Mouse (Mus musculus): ENCODE results near the gene Aox4.
A peak's percentile ranks its signal among the peaks of the same experiment; 100 is the strongest.

Aox4 gene

DNA sequence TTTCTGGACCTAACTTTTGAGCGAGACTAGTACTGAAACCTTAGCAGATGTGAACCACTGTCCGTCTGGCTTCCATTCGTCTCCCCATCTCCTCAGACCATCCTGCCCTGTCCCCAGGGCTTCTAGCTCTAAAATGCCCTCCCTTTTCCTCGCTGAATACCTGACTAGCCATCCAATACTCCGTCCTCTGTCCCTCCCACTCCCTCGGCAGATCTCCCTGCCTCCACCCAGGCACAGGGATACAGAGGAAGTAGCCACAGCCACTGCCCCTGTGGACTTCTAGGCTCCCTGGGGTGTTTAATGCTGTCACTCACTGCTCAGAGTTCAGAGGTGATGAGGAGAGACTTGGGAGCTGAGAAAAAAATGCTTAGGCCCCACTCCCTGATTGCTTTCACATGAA, 91.8 kb downstream of the Aox4 start:
- no peak for DNase-seq (ENCODE audit: low spot score)

DNA sequence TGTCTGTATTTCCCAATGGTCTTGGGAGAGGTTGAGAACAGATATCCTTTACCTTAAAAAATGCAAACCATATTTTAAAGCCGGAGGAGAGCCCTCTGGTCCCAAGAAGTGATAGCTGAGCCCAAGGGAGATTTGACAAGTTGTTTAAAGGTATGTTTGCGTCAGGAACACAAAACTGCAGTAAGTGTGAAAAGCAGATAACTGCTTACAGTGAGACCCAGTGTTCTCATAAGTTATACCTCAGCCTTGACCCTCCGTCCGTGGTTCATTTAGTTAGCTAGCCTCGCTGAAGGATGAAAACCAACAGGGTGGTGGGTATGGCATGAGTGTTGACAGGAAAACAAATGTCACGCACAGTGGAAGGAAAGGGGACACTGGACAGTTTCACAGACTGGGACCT, 92.8 kb downstream of the Aox4 start:
- DNase-seq (ENCODE audit: low spot score), result no peak

DNA sequence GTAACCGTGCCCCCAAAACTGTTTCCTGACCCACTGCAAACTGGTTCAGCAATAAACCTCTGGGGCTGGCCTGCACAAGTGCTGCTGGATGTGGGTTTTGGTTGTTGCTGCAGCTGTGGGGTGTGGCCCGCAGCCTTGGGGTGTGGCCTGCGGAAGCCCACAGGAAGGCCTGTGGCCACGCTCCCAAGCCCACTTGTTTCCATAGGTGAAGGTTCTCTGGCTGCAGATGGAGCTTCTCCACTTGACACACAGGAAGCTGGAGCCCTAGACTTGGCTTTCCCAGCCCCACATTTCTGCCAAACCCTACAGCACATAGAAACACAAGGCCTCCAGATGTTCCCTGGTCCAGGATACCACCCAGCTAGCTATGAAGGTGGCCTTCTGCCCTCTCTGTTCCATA, 93.5 kb downstream of the Aox4 start:
- peak; percentile 29 for DNase-seq (ENCODE audit: low spot score)

DNA sequence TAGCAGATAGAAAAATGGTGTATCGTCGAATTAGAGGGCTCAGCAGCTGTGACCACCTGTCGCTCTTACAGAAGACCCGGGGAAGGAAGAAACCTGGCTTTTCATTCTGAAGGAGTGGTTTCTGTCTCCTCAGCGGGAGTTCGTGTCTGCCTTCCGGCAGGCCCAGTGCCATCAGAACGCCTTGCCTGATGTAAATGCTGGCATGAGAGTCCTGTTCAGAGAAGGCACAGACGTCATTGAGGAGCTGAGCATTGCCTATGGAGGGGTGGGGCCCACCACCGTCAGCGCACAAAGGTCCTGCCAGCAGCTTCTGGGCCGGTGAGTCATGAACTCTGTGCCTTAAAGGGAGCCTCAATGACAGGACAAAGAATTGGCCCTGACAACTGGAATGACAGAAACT, 94.1 kb downstream of the Aox4 start:
- no peak for DNase-seq (ENCODE audit: low spot score)

DNA sequence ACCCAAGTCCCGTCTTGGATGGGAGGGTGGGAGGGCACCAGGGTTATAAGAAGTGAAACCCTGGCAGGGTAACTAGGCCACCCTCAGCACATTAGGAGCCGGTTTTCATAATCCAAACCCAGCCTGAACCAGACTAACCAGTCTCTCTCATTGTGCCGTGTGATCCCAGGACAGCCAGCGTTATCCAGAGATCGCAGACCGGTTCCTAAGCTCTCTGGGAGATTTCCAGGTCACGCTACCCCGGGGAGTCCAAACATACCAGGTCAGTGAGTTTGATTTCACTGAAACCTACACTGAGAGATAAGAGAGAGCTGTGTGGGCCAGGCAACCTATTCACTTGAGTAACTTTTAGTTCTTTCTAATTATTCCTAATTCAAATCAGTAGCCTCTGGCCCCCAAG, 97.0 kb downstream of the Aox4 start:
- DNase-seq (ENCODE audit: low spot score), result no peak

DNA sequence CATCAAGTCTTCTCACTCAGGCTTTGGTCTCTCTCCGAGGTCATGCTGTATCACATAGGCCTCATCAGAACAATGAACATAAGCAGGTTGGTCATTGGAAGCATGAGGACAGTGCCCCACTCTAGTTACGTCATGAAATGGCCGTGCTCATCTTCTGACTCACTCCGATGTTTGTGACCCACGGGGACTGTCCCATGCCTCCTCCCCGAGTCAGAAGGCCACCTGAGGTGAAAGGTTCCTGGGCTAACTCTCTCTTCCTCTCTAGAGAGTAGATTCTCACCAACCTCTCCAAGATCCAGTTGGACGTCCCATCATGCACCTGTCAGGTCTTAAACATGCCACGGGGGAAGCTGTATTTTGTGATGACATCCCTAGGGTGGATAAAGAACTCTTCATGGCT, 98.4 kb downstream of the Aox4 start:
- DNase-seq (ENCODE audit: low spot score), result no peak

DNA sequence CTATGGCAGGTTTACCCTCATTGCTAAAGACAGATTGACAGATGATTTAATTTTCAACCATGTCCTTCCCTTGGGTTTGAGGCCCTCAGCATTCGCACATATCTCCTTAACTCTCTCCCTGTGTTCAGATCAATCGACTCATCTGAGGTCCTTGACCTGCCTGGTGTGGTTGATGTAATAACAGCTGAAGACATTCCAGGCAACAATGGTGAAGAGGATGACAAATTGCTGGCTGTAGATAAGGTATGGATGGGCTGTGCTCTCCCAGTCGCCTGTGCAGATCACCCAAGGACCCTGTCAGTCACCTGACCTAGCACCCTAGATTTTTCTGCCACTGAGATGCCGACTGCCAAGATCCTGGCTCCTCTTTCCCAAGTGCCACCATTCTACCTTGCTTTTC, 99.7 kb downstream of the Aox4 start:
- DNase-seq (ENCODE audit: low spot score), result no peak

DNA sequence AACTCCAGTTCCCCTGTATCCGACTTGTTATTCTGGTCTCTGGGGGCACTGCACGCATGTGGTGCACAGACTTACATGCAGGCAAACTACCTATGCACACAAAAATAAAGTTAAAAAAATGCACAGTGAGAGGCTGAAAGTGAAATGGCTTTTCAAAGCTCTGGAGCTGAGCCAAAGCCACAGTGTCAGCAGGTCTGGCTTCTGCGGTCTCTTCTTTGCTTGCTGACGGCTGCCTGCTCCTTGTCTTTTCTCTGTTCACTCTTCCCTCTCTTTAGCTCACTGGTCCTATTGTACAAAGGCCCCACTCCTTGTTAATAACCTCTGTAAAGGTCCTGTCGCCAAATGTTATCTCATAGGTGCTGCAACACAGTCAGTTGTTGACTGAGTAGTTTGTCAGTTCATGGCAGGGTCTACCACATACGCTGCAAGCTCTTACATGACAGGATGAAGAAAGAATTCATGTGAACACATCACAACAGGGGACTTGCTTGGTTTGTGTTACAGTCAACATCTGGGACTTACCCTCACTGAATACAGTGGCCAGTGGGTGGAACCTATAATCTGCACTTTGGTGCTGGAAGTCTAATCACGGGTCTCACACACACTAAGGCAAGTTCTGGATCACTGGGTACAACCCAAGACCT, 101.1 kb downstream of the Aox4 start:
- no peak for DNase-seq (ENCODE audit: low spot score)

DNA sequence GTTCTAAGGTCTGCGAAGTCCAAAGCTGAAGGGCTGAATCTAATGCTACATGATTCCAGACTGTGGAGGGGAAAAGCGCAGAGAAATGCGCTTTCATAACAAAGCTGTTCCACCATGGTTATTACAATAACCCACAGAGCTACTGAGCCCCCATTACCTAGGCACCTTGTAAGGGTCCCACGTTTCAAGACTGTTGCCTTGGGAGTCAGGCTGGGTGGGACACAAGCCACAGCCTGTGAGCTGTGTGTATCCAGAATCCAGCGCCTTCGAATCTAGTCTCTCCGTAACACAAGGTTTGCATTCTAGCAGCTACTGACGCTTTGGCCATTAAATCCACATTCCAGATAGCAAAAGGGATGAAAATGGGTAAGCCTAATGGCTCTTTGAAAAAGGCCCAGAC, 103.0 kb downstream of the Aox4 start:
- no peak for DNase-seq (ENCODE audit: low spot score)

DNA sequence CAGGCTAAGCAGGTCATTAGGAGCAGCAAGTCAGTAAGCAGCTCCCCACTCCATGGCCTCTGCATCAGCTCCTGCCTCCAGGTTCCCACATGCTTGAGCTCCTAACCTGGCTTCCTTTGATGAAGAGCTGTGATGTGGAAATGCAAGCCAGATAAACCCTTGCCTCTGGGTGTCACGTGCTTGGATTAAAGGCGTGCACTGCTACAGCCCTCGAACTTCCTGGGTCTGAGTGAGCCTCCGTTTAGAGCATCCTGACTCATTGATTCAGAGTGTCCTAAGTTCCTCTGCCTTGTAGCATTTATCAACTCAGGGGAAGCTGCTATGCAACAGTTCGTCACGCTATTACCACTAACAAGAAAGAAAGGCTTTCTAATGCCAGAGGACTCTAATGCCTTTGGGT, 105.3 kb downstream of the Aox4 start:
- DNase-seq (ENCODE audit: low spot score), result no peak
